Mouse (Mus musculus) spleen, adult 2 months (tissue): ENCODE data around the gene Ubqlnl.

ENCODE experiments used
- CTCF ChIP-seq: fragments of 200-500 bp; IDR thresholded peaks from 2 replicates; pipeline ENCODE4 v1.5.1; 2011; ENCODE audit warnings: mild to moderate bottlenecking, inconsistent platforms; ENCODE audit not compliant: insufficient read depth, insufficient read length, insufficient replicate concordance; ENCODE audit errors: extremely low read depth
- POLR2A ChIP-seq: fragments of 200-500 bp; IDR thresholded peaks from 2 replicates; pipeline ENCODE4 v1.6.1; 2011; ENCODE audit warnings: low read depth, low read length, inconsistent platforms

GRCm38 (mm10) chr7:104169634-104170204, 19.4 kb upstream of the Ubqlnl start:
- TF ChIP-seq POLR2A = no peak
- no peak for TF ChIP-seq CTCF
